Mouse (Mus musculus): Measurements from ENCODE around the gene Actr2.
"Not testable (repeated sequence)": the region's sequence is repeated elsewhere in the genome, so short reads cannot be mapped to it uniquely, and the experiment has no call there.

The Actr2 gene

DNA sequence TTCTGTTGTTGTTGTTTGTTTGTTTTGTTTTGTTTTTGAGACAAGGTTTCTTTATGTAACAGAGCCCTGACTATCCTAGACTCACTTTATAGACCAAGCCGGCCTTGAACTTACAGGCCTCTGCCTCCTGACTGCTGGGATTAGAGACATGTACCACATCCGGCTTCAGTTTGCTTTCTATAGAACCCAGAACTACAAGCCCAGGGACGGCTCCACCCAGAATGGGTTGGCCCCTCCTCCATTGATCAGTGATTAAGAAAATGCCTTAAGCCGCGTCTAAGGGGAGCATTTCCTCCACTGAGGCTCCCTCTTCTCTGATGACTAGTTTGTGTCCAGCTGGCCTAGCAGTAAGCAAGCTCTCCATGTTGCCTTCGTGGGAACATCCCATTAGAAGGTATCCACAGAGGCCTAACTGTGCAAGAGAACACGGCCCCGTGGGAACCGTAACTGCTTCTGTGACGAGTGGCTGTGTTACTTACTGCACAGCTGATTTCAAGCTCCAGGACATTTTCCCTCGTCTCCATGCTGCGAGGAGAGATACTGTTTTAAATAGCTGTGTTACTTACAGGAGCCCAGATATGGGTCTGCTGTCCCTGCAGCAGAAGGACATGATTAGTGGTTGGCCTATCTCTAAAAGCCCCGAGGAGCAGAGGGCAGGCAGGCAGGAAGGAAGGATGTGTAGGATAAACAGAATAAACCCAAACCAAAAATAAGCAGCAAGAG lies 59.7 kb downstream of the Actr2 start:
- DNase-seq (ENCODE audit: low read depth, low spot score) = no peak

DNA sequence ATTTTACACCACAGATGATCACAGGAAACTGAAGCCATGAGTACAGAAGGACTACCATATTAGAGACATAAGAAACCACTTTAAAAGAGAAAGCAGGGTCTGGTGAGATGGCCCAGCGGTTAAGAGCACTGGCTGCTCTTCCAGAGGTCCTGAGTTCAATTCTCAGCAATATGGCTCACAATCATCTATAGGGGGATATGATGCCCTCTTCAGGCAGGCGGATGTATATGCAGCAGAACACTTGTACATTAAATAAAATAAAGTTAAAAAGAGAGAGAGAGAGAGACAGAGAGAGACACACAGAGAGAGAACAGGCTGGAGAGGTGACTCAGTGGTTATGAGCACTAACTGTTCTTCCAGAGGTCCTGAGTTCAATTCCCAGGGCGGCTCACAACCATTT lies 67.1 kb downstream of the Actr2 start:
- DNase-seq (ENCODE audit: low read depth, low spot score) = no peak

DNA sequence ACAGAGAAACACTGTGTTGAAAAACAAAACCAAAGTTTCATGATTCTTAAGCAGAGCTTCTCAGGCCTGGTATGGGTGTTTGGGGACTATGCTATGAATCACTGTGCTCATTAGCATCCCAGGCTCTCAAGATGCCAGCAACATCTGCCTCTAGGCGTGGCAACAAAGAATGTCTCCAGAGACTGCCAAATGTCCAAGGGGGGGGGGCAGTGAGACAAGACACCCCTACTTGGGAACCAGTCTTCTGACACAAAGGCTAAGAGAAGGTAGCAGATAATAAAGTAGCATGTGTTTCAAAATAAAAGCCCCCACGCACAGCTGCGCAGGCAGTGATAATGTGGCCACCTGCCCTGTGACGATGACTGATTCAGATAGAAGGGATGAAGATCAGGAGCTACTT lies 69.5 kb downstream of the Actr2 start:
- DNase-seq (ENCODE audit: low read depth, low spot score) = peak; percentile 70

DNA sequence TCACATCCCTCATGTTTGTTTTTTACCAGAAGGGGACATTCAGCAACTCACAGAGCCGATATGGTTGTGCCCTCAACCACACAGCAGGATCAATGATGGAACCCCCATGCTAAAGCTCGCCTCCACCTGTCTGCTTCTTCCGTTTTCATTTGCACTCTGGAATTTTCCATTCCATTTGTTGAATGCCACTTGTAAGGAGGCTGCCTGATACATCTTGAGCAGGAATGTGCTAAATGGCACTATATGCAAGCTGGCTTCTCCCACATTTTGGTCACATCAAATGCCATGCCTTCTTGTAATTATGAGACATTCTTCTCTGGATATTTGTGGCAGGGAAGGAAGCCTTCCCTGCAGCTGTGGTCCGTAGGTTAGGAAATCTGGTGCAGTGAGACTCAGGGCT lies 70.6 kb downstream of the Actr2 start:
- peak; percentile 83 for DNase-seq (ENCODE audit: low read depth, low spot score)

DNA sequence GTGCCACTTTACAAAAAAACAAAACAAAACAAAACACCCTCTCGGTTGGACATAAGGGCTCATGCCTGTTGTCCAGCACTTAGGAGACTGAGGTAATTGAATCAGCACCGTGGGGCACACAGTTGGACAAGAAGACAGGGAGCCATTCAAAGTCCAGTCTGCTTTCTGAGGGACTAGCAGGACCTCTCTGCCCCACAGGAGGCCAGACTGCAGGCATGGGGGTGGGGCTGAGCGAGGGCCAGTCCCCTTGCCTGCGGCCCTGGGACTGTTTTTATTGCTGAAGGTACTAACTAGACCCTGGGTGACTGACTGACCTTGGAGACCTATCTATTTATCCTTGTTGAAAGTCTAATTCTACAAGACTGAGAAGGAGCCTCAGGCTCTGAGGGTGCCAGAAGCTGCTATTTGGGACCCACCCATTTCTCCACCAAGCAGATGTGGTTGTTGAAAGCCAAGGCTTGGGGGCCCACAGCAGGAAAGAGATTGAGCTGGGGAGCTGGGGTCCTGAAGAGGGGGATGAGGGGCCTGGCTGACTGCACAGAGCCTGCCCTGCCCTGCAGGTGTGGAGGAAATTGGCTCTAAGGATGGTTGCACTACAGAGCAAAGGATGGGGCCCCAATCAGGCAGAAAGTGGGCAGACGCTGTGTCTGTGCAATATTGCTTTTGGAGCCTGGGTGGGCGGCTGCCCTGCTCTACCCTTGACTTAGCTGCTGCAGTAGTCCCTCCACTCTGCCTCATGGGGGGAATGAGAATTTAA lies 71.4 kb downstream of the Actr2 start:
- DNase-seq (ENCODE audit: low read depth, low spot score) = no peak

DNA sequence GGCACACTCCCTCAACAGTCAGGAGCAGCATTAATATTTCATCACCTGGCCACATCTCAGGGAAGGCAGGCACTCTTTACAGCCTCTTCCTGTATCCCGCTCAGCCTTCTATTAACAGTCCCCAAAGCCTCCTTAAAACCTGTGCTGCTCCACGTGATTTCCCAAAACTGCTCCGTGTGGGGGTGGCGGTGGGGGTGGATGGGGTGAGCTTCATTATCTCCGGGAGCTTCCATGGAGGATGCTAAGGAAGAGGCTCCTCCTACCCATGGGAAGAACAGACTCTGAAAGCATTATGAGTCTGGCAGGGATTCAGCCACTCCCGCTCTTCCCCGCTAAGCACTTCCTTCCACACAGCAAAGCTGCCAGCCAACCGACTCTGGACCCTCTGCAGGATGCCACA lies 74.0 kb downstream of the Actr2 start:
- peak; percentile 96 for DNase-seq (ENCODE audit: low read depth, low spot score)

DNA sequence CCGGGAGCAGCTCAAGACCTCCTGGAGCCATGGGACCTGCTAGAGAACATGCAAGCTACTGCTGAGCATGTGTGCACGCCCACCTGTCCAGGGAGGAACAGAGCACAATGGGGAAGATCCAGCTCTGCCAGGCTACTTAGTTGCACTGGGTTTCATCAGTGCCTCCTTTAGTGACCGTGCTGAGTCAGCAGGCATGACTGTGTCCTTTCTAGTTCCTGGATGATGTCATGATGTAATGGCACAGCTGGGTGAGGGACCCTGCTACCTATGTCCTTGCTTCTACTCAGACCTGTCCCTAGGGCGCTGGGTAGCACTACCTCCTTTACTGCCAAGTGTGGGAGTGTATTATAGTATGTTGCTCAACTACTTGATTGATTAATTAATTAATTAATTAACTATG lies 75.0 kb downstream of the Actr2 start:
- no peak for DNase-seq (ENCODE audit: low read depth, low spot score)

DNA sequence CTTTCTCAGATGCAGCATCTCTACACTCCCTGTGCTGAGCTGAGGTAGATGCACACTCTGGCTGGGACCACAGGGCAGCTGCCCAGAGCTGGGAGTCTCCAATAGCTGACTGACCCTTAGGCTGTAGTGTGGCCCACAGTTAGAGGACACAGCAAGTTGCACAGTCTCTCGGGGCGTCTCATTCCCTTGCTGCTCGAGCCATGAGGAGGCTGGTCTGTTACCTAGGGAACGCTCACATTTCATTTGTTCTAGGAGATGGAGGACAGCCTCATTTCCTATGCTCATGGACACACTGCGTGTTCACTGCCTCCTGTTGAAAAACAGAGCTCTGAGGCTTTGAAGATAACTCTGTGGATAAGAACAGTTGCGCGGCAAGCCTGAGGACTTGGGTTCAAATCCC lies 76.7 kb downstream of the Actr2 start:
- DNase-seq (ENCODE audit: low read depth, low spot score) = no peak

DNA sequence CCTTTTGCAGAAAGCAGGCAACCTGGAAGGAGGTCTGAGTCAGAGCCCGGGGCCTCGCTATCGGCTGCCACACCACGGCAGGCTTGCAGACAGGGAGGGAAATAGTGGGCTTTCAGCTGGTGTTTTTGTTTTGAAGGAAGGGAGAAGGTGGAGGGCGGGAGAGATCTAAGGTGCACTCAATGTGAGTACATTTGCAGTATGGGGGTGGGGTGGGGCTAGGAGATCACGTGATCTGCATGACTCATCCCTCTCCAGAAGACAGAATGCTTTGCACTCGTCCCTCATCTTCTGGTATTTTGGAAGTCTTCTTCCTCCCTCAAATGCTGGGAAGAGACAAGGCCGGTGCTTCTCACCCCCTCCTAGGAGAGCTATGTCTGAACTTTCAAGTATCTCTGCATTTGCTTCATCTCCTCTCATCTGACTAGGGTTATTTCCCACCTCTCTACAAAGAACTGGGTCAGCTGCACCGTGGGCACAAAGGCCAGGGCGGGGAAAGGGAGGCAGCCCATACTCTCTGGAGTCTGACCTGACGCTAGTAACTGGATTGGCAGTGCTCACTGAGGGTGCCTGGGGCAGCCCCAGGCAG lies 77.3 kb downstream of the Actr2 start:
- peak; percentile 92 for DNase-seq (ENCODE audit: low read depth, low spot score)

DNA sequence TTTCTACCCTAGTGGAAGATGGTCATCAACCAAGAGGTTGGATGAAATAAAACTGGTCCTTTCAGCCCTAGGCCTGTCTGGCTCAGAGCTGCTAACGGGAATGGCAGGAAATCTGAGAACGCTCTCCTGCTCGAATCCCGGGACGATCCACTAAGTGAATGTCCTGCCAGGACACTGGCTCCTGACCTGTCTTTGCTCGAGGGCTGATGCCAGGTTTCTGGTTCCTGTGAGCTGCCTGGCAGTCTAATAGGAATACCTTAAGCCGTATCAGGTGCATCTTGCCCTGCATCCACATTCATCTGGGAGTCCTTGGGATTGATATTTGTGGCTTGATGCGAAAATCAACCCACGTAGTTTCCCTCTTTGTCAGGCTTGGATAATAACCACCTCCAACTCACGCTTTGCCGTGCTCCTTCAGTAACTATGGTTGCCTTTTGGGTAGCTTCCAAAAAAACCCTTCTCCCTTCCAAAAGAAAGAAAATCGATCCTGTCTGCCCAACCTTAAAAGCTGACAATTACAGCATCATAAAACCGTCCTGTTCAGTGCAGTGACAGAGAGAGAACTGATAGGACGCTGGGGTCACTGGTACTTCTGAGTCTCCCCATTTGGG lies 78.3 kb downstream of the Actr2 start:
- DNase-seq (ENCODE audit: low read depth, low spot score) = no peak

DNA sequence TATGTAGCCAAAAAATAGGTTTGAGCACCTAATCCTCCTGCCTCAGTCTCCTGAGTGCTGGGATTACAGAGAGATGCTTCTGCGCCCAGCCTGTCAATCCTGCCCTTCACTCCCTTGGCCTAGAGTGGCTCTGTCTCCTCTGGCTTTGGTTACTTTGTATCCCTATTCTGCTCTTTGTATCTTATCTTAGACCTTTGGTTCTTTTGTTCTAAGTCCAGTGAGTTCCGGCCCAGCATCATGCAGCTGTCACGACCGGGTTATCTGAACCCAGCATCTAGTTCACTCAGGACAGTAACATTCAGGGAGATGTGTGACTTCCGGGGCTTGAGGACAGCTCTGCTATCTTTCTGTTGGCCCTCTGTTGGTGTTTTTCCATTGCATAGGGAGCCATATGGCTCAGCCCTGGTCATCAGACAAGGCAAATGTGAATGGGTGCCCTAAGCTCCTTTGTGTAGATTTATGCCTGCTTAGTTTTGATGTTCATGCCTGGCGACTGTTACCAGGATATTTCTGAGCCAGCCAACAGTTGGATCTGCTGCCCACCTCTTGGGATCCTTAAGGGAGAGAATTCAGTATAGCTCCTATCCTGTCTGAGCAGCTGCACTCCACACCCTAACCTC lies 79.1 kb downstream of the Actr2 start:
- DNase-seq (ENCODE audit: low read depth, low spot score) = no peak

DNA sequence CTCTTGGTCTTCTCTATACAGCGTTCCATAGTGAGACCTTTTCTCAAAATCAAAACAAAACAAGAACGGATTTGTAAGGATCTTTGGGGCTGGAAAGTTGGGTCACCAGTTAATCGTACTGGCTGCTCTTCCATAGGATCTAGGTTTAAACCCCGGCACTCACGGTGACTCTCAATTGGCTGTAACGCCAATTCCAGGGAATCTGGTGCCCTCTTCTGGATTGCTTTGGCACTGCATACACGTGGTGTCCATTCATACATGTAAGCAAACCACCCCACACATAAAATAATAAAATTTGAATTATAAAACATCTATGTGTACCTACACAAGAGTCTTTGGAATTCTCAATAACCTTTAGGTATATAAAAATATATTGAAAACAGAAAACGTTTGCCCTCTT lies 81.2 kb downstream of the Actr2 start:
- no peak for DNase-seq (ENCODE audit: low read depth, low spot score)

DNA sequence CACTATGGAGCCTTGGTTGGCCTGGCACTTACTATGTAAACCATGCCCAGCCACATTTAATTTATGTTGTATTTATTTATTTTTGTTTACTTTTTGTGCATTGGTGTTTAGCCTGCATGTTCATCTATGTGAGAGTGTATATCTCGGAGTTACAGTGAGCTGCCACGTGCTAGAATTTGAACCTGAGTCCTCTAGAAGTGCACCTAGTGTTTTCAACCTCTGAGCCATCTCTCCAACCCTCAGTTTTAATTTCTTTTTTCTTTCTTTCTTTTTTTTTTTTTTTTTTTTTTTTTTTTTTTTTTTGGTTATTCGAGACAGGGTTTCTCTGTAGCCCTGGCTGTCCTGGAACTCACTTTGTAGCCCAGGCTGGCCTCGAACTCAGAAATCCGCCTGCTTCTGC lies 81.7 kb downstream of the Actr2 start:
- DNase-seq (ENCODE audit: low read depth, low spot score) = not testable (repeated sequence)

DNA sequence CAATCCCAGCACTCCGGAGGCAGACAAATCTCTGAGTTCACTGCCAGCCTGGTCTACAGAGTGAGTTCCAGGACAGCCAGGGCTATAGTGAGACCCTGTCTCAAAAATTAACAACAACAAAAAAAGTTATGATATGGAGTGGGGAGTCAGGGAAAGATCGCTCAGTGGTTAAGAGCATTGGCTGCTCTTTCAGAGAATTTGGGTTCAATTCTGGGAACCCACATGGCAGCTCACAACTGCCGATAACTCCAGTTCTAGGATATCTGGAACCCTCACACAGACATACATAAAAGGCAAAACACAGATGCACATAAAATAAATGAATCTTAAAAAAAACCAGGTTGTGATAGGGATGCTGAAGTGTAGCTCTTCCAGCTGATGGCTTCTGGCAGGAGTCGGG lies 83.7 kb downstream of the Actr2 start:
- no peak for DNase-seq (ENCODE audit: low read depth, low spot score)

DNA sequence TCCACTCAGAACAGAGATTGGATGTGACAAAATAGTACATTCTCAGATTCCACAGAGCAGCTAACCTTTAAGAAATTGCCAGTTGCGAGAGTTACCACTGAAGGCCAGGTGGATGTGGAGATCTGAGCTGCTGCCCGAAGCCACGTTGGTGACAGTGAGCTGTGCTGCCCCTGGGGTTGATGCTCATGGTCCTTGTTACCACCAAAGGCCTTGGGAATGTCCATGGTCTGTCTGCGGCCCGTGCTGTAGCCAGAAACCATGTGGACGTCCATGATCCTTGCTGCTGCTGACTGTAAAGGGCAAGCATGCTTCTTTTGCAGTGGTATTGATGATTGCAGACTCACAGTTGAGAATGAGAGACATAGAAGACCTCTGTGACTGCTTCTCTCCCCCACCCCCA lies 84.3 kb downstream of the Actr2 start:
- no peak for DNase-seq (ENCODE audit: low read depth, low spot score)

DNA sequence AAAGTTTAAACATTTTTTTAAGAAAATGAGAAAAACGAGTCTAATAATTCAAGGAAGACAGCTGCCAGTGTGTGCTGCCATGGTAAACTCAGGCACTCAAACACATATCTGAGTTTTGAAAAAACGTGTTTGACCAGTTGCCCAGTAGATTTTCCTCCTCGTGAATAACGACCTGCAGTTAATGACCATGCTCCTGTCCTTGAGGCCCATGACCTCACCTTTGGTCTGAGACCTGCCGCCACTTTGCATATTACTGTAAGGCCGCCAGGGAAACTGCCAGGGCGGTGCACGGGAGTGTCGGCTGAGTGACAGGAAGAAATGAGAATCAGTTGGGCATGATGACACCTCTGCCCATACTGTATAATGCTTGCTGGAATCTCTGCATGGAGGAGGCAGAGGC lies 85.0 kb downstream of the Actr2 start:
- no peak for DNase-seq (ENCODE audit: low read depth, low spot score)

DNA sequence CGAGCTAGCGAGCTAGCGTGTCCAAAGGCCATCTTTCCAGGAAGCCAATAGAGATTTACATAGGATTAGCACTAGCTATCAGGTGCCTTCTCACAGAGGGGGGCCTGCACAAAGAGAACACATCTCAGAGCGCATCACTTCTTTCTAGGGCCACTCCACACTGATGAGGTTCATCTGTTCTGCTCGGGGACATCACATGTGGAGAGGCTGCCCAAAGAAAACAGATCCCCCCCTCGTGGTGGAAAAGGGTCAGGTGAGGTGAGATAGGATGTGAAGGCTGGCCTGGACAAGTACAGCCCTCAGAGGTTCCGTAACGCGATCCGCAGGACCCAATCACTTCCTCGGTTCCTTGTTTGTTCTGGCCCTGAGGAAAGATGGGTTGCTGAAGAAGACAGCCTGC lies 86.8 kb downstream of the Actr2 start:
- DNase-seq (ENCODE audit: low read depth, low spot score) = no peak

DNA sequence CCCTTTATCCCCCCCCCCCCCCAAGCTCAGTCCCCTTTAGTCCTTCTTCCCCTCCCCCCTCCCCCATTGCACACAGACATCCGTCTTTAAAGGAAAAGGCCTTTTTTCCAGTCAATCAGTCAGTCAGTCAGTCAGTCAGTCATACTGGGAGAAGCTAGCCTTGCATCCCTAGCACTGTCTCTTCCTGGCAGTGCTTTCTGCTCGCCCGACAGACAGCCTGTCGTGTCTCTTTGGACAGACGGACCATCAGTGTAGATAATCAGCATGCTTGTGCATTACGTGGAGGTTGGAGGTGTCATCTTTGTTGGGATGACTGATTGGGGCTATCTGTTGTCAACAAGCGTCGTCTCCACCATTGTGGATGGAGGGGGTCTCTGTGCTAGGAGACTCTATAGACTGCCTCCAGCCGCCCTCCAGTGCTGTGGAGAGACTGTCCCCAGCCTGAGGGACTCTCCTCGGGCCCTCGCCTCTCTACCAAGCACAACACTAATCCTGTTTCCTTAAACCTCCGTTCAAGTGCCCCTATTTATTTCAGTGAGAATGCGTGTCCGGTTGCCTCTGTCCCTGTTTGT lies 89.7 kb downstream of the Actr2 start:
- DNase-seq (ENCODE audit: low read depth, low spot score) = no peak

DNA sequence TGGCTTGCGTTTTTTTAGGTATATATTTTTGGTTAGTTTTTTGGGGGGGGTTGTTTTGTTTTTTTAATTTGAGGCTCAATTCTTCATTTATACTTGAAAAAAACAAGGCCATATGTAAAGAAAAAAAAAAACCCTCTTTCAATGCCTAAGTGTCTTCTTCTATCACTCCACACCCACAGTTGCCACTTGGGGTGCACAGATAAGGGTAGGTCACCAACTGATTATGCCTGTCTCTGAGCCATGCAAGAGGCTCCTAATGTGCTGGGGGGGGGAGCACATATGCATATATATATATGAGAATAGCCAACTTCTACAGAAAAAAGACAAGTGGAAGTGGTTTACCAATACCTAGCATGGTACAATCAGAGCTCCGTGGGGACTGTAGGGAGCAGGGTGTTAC lies 90.3 kb downstream of the Actr2 start:
- DNase-seq (ENCODE audit: low read depth, low spot score) = no peak

DNA sequence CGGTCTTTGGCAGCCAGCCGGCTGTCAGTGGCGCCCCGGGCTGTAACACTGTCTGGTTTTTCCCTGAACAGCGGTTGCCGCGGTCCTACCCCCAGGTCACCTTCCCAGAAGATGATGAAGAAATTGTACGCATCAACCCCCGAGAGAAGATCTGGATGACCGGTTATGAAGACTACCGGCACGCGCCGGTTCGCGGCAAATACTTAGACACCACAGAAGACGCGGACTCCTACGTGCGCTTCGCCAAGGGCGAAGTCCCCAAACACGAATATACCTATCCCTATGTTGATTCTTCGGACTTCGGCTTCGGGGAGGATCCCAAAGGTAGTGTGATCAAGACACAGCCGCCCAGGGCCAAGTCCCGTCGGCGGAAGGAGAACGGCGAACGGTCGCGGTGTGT lies 92.0 kb downstream of the Actr2 start:
- DNase-seq (ENCODE audit: low read depth, low spot score) = no peak

DNA sequence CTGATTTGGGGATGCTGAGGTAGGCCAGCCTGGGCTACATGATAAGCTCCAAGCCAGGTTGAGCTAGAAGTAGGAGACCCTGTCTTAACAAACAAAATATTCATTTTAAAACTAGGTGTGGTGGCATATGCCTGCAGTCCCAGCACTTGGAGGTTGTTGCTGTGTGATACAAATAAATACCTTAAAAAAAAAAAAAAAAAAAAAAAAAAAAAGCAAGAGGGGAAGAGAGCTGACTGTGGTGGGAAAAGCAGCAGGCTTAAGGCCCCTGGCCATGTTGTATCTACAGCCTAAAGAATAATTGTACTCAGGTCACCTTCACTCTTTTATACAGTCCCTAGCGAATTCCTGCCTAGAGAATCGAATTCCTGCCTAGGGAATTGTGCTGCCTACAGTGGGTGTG lies 93.8 kb downstream of the Actr2 start:
- no peak for DNase-seq (ENCODE audit: low read depth, low spot score)

DNA sequence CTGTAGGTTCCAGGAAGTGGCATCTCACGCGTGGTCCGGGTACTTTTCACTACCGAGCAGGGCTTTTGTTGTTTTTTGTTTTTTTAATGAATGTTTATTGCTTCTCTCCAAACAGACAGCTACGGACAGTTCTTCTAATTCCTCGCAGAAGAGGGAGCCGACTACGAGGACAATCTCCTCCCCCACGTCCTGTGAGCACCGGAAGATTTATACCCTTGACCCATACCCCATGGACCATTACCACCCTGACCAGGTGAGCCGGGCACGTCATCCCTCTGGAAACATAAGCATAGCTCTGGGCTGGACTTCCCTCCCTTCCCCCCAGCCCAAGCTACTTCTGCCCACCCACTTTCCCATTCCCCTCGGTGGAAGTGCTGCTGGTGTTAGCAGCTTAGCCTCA lies 94.8 kb downstream of the Actr2 start:
- no peak for DNase-seq (ENCODE audit: low read depth, low spot score)
